31 mouse cellular contexts compared by ENCODE assay signal in genomic region chr11:79292130-79292529, GRCm38 (mm10). TPM values are rescaled to one million over a fixed set of nuclear protein-coding genes. Genes with fewer than 3 reads are reported as not detected.
DNase-seq lines count a peak whose midpoint lies in the region; ATAC-seq and TF ChIP-seq lines count a peak whose summit lies in the region.
"Had no signal": no experiment of that assay in that cellular context is flagged by ENCODE, and none has a peak within 500 bp of the region (broad histone marks: within the 10 kb centered on the region; RNA-seq: fewer than 3 reads in every experiment).

No protein-coding gene starts in this region.

- H3K27ac ChIP-seq in kidney, adult 2 months (ENCODE audit: insufficient read depth, low read depth, low read length): no peak overlapping the region
- H3K27ac ChIP-seq in kidney, postnatal 0 days: peak overlapping the region; percentile 57; the same call in 1 of the 2 replicates
- H3K27ac ChIP-seq: embryonic facial prominence, embryonic 12.5 days; forebrain, embryonic 13.5 days; heart, embryonic 10.5 days; hindbrain, embryonic 15.5 days; limb, embryonic 15.5 days; liver, embryonic 14.5 days; midbrain, embryonic 13.5 days had no signal

- H3K9me3 ChIP-seq in kidney, postnatal 0 days (replicated peaks; ENCODE audit: low read length): no peaks in the 10 kb centered on the region
- H3K9me3 ChIP-seq: embryonic facial prominence, embryonic 12.5 days; forebrain, embryonic 13.5 days; heart, embryonic 10.5 days; hindbrain, embryonic 15.5 days; limb, embryonic 15.5 days; megakaryocyte, embryonic 14.5 days; midbrain, embryonic 13.5 days had no signal

- H3K27me3 ChIP-seq in Patski: no peaks in the 10 kb centered on the region
- H3K27me3 ChIP-seq in kidney, adult 2 months (replicated peaks; ENCODE audit: control insufficient read depth, insufficient read depth, low read length): no peaks in the 10 kb centered on the region
- no peaks in the 10 kb centered on the region for H3K27me3 ChIP-seq in kidney, postnatal 0 days (ENCODE audit: insufficient read depth, low read length)
- H3K27me3 ChIP-seq: embryonic facial prominence, embryonic 12.5 days; forebrain, embryonic 13.5 days; hindbrain, embryonic 15.5 days; limb, embryonic 15.5 days; megakaryocyte, embryonic 14.5 days; midbrain, embryonic 13.5 days had no signal

- no peak for TF ChIP-seq POLR2A in kidney, adult 2 months (IDR thresholded peaks at IDR 0.05; ENCODE audit: low read depth, low read length)

- CTCF ChIA-PET in Patski (lab: Charles Lee): interaction anchor here (0.9 to 1.2 kb wide), 3 partner anchors 30 to 180 kb away, joined by 3 to 4 read pairs (median 4); no protein-coding TSS in a partner anchor

- intact Hi-C loops in gastrocnemius, postnatal 36 days (cut with DNase I): loop anchor here (5.0 to 10.0 kb wide), 3 partner anchors 35 to 327 kb away; no protein-coding TSS in a partner anchor

- no peak for TF ChIP-seq CTCF in Patski (IDR thresholded peaks at IDR 0.05)
- no peak for TF ChIP-seq CTCF in kidney, adult 2 months (conservative IDR thresholded peaks at IDR 0.05; ENCODE audit: insufficient read depth, insufficient read length, low read depth, low read length)
- no peak for TF ChIP-seq CTCF in kidney, postnatal 0 days (IDR thresholded peaks at IDR 0.05; ENCODE audit: low read depth)

- peaks cover 24% of the 10 kb centered on the region for H3K4me1 ChIP-seq in kidney, adult 2 months (ENCODE audit: control insufficient read depth, insufficient read depth, low read length)
- peaks cover 44% of the 10 kb centered on the region for H3K4me1 ChIP-seq in kidney, postnatal 0 days (replicated peaks; ENCODE audit: insufficient read depth, low read length)
- H3K4me1 ChIP-seq: forebrain, embryonic 13.5 days; midbrain, embryonic 13.5 days had no signal

- in situ Hi-C loops in Patski (cut with MboI; ENCODE audit: low pct_unique_long_range_greater_than_20kb): loop anchor here (5.0 kb wide), 3 partner anchors 70 to 330 kb away; no protein-coding TSS in a partner anchor

- no peaks in the 10 kb centered on the region for H3K36me3 ChIP-seq in kidney, adult 2 months (ENCODE audit: control insufficient read depth, insufficient read depth, low read length)
- no peaks in the 10 kb centered on the region for H3K36me3 ChIP-seq in kidney, postnatal 0 days (ENCODE audit: insufficient read depth, low read length)
- H3K36me3 ChIP-seq: embryonic facial prominence, embryonic 12.5 days; heart, embryonic 10.5 days; hindbrain, embryonic 15.5 days; limb, embryonic 15.5 days; midbrain, embryonic 13.5 days had no signal

- H3K9ac ChIP-seq in kidney, postnatal 0 days (ENCODE audit: low read depth, low read length): no peak overlapping the region
- H3K9ac ChIP-seq: embryonic facial prominence, embryonic 12.5 days; forebrain, embryonic 13.5 days; hindbrain, embryonic 15.5 days; limb, embryonic 15.5 days; liver, embryonic 14.5 days; lung, embryonic 14.5 days; midbrain, embryonic 13.5 days had no signal

- peak; percentile 39 for DNase-seq in Patski (ENCODE audit: low read depth, low spot score)
- peak; percentile 83 for DNase-seq in kidney, adult 2 months
- DNase-seq in kidney, postnatal 0 days (ENCODE audit: low spot score): peak; percentile 84
- peak; percentile 76 for DNase-seq in large intestine, adult 2 months (ENCODE audit: low read depth, low spot score)
- DNase-seq in frontal cortex, postnatal 25 days (ENCODE audit: low spot score in 2 of 2): no peak
- no peak for DNase-seq in gastrocnemius, postnatal 36 days
- no peak for DNase-seq in ovary, adult 18-20 months (ENCODE audit: low spot score)
- DNase-seq in B cell, adult 2 months: no peak
- DNase-seq: adrenal gland, adult 8-10 months; cerebellum, adult 11-12 months; cerebellum, postnatal 10 days; gastrocnemius, adult 2 months; left cerebral cortex, postnatal 4 days; lung, embryonic 14.5 days; thymus, postnatal 25 days had no signal

- POLR2A ChIA-PET in Patski (lab: Charles Lee): interaction anchor here (0.7 to 1.8 kb wide), 3 partner anchors 15 to 63 kb away, joined by 3 to 6 read pairs (median 4); partner anchors contain the start of gene Wsb1

- 31% methylated on average over 3 of the region's 3 CpGs for WGBS in kidney, adult 2 months
- 38% methylated on average over 3 of the region's 3 CpGs for WGBS in kidney, postnatal 0 days
- 33% methylated on average over 3 of the region's 3 CpGs for WGBS in large intestine, adult 2 months

- no peak for ATAC-seq in Patski
- ATAC-seq in kidney, postnatal 0 days (replicated peaks; ENCODE audit: low FRiP score, low read depth): peak; percentile 63
- ATAC-seq: activated CD4-positive, CD25-positive, alpha-beta regulatory T cell, adult 4 months; forebrain, embryonic 13.5 days; midbrain, embryonic 13.5 days had no signal

- no peak overlapping the region for H3K4me3 ChIP-seq in kidney, adult 2 months (ENCODE audit: insufficient read depth, low read depth, low read length)
- H3K4me3 ChIP-seq in kidney, postnatal 0 days (replicated peaks; ENCODE audit: low read depth, low read length): no peak overlapping the region
- H3K4me3 ChIP-seq: embryonic facial prominence, embryonic 12.5 days; forebrain, embryonic 13.5 days; gastrocnemius, adult 2 months; heart, embryonic 10.5 days; hindbrain, embryonic 15.5 days; limb, embryonic 15.5 days; megakaryocyte, embryonic 14.5 days; midbrain, embryonic 13.5 days had no signal

- no peak overlapping the region for H3K4me2 ChIP-seq in kidney, postnatal 0 days (ENCODE audit: low read length)
- H3K4me2 ChIP-seq: embryonic facial prominence, embryonic 12.5 days; forebrain, embryonic 13.5 days; hindbrain, embryonic 15.5 days; limb, embryonic 15.5 days; lung, embryonic 14.5 days; midbrain, embryonic 13.5 days had no signal

RNA-seq across cellular contexts. Expression of gene Gm9964, which starts 4.6 kb away (rescaled TPM):
- not detected for polyA plus RNA-seq in Patski (2021)
- polyA plus RNA-seq in kidney, adult 2 months (2012; rRNA removed): not detected in 2 replicates
- polyA plus RNA-seq in kidney, postnatal 0 days (2015; fragmentation: Nextera tagmentation; extraction: Ambion mirVana): not detected in 2 replicates
- polyA plus RNA-seq in large intestine, adult 2 months (2012; rRNA removed): not detected in 2 replicates
- total RNA-seq in gastrocnemius, postnatal 36 days (2021): not detected
- total RNA-seq: adrenal gland, adult 8-10 months; gastrocnemius, adult 2 months; granulocyte monocyte progenitor cell, adult 5-6 weeks; hematopoietic stem cell, adult 5-6 weeks; MEL had no signal
- polyA plus RNA-seq: activated CD4-positive, CD25-positive, alpha-beta regulatory T cell, adult 4 months; C2C12; cortical plate, adult 2 months; embryonic facial prominence, embryonic 12.5 days; forebrain, embryonic 13.5 days; heart, embryonic 10.5 days; heart, embryonic 16.5 days; hindbrain, embryonic 15.5 days; limb, embryonic 15.5 days; liver, embryonic 14.5 days; lung, embryonic 14.5 days; midbrain, embryonic 13.5 days; neural tube, embryonic 11.5 days had no signal

RNA-seq across cellular contexts. Expression of gene Wsb1, which starts 37.7 kb away (rescaled TPM):
- 237 TPM for polyA plus RNA-seq in Patski (2021)
- 59.3 and 72.3 TPM in 2 replicates for polyA plus RNA-seq in kidney, adult 2 months (2012; rRNA removed)
- polyA plus RNA-seq in kidney, postnatal 0 days (2015; fragmentation: Nextera tagmentation; extraction: Ambion mirVana): 265 and 274 TPM in 2 replicates
- polyA plus RNA-seq in large intestine, adult 2 months (2012; rRNA removed): 41.8 and 58.0 TPM in 2 replicates
- 1 to 10 TPM; 6.7 to 6.9 TPM for total RNA-seq in gastrocnemius, postnatal 36 days (2021)

RNA-seq across cellular contexts. Expression of gene Nf1, which starts 47.4 kb away (rescaled TPM):
- 24.1 TPM for polyA plus RNA-seq in Patski (2021)
- polyA plus RNA-seq in kidney, adult 2 months (2012; rRNA removed): 10.2 TPM in 2 replicates
- 8.2 and 9.5 TPM in 2 replicates for polyA plus RNA-seq in kidney, postnatal 0 days (2015; fragmentation: Nextera tagmentation; extraction: Ambion mirVana)
- polyA plus RNA-seq in large intestine, adult 2 months (2012; rRNA removed): 5.3 and 9.2 TPM in 2 replicates
- total RNA-seq in gastrocnemius, postnatal 36 days (2021): 10 to 100 TPM; 16.4 to 17.1 TPM

Comparison
In these comparisons a context has a peak if more than half of its experiments do, and no peak if none do; other contexts are left out.
1. DNase-seq: peak in Patski (single experiment), kidney, adult 2 months (single experiment), kidney, postnatal 0 days (single experiment) and large intestine, adult 2 months (single experiment); none in frontal cortex, postnatal 25 days (0 of 2), gastrocnemius, postnatal 36 days (0 of 2), ovary, adult 18-20 months (single experiment) and B cell, adult 2 months (0 of 2).